Mouse (Mus musculus): ENCODE results near the gene Ttc37.

GRCm38 (mm10) chr13:76197297-76197848, 98.8 kb downstream of the Ttc37 start:
- no peak for TF ChIP-seq EP300 (IDR thresholded peaks at IDR 0.05; ENCODE audit: low read depth in 1 of 2, low read length in 2 of 2)
- no peak for TF ChIP-seq CTCF (IDR thresholded peaks at IDR 0.05 in 2 of 3, conservative IDR thresholded peaks at IDR 0.05 in 1 of 3; ENCODE audit: control insufficient read depth in 1 of 3, insufficient read depth in 1 of 3, low read depth in 2 of 3, low read length in 3 of 3, poor library complexity in 1 of 3, severe bottlenecking in 1 of 3)
- TF ChIP-seq GATA1 (IDR thresholded peaks at IDR 0.05; ENCODE audit: low read depth, low read length), result no peak
- no peak for TF ChIP-seq MAX (IDR thresholded peaks at IDR 0.05; ENCODE audit: low read length)
- TF ChIP-seq ZMIZ1 (IDR thresholded peaks at IDR 0.05; ENCODE audit: low read depth, low read length), result no peak
- no peak for TF ChIP-seq BHLHE40 (IDR thresholded peaks at IDR 0.05; ENCODE audit: borderline replicate concordance, low read depth, low read length)
- TF ChIP-seq POLR2AphosphoS5 (IDR thresholded peaks at IDR 0.05; ENCODE audit: borderline replicate concordance, low read depth, low read length), result no peak

Measured in MEL (cell line).